Mouse (Mus musculus): Measurements from ENCODE around the gene Kmt2e.

The Kmt2e gene

GRCm38 (mm10) chr5:23431948-23432707 is 2.1 kb upstream of the Kmt2e start:
- 1% methylated on average over 10 of the region's 10 CpGs for WGBS

GRCm38 (mm10) chr5:23432708-23433645 is 1.3 kb upstream of the Kmt2e start:
- WGBS, result under 1% methylated on average over 61 of the region's 61 CpGs

GRCm38 (mm10) chr5:23434598-23435481 is 599 bp downstream of the Kmt2e start:
- WGBS, result 2% methylated on average over 46 of the region's 46 CpGs

DNA sequence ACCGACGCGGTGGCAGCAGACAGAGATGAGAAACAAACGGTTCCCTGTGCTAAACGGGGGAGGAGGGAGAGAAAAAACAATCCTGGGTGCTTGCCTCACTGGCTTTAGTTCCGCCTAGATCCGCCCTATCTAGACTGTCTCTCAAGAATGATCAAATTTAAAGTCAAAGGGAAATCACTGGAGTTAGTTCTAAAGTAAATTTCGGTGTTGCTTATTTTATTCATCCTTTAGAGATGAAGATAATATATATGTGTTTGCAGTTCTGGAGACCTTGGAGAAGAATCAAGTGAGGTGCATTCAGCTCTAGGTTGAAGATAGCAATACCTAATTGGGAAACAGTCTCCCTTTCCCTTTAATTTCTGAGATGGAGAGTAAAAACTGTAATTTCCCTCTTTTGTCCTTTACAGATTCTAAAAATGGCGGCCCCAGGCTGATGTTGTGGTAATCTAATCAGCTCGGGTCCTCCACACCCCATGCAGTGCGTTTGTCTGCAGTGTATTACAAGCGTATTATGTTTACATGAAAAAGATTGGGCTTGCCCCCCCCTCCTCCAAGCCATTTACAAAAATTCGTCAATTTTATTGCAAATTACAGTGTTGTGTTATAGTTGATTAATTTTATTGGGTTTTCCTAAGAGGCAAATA is 1.4 kb downstream of the Kmt2e start:
- WGBS, result under 1% methylated on average over 13 of the region's 13 CpGs

GRCm38 (mm10) chr5:23436735-23437134 is 2.5 kb downstream of the Kmt2e start:
- WGBS, result 6% methylated on average over 2 of the region's 2 CpGs

DNA sequence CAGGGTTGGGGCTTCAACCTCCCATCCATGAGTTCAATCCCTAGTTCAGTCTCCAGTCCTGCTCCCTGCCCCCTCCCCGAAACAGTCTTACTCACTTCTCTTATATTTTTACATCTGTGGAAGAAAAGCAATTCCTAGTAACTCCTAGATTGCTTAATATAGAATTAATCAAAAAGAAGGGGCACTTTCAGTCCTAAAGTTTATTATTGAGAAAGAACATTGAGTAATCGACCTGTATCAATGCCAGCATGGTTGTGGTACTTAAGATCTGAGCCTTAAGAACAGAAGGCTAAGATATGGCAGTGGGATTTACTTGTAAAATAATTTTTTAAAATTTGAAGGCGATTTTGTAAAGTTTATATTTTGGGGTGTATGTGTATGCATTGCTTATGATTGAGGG is 5.6 kb downstream of the Kmt2e start:
- 72% methylated on average over 3 of the region's 3 CpGs for WGBS

- WGBS, result 69% methylated on average over 1 of the region's 1 CpGs
Observed at GRCm38 (mm10) chr5:23441916-23442315, 7.7 kb downstream of the Kmt2e start.

DNA sequence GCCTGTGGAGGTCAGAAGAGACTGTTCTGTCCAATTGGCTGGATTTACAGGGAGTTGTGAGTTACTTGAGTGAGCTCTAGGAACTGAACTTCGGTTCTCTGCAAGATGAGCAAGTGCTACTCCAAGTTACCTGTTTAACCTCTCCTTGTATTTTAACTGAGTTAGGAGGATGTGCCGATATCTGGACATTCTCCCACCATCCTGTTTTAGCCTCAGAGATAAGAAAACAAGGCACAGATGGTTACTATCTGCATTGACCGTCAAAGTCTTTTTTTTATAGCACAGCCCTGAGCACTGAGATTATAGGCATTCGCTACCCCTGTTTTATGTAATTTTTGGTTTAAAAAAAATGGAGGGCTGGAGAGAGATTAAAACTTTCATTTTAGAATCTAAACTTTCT is 10.2 kb downstream of the Kmt2e start:
- WGBS, result 37% methylated on average over 4 of the region's 4 CpGs

- WGBS, result 68% methylated on average over 2 of the region's 2 CpGs
Observed at GRCm38 (mm10) chr5:23453561-23453960, 19.3 kb downstream of the Kmt2e start.

GRCm38 (mm10) chr5:23461688-23462087 is 27.4 kb downstream of the Kmt2e start:
- WGBS, result 3% methylated on average over 2 of the region's 2 CpGs

DNA sequence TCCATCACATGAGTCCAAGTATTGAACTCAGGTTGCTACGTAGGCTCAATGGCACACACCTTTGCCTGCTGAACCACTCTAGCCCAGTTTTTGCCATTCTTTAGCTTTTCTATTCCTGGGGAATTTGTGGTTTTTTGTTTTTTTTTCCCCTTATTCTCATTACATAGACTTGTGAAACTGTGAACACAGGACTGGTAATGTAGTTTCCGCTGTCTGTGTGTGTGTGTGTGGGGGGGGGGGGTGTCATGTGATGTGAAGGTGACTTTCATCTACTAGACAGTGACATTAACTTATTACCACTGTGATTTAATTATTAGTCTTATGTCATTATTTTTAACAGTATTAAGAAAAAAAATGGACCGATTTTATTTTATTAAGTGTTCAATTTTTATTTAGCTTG is 30.0 kb downstream of the Kmt2e start:
- WGBS, result 83% methylated on average over 3 of the region's 3 CpGs

DNA sequence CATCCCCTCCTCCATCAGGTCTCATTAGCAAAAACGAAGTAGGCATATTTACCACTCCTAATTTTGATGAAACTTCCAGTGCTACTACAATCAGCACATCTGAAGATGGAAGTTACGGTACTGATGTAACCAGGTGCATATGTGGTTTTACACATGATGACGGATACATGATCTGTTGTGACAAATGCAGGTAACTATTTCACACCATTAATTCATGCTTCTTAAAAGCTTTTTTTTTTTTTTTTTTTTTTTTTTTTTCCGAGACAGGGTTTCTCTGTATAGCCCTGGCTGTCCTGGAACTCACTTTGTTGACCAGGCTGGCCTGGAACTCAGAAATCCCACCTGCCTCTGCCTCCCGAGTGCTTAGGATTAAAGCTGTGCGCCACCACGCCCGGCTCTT is 30.5 kb downstream of the Kmt2e start:
- WGBS, result 81% methylated on average over 8 of the region's 8 CpGs

GRCm38 (mm10) chr5:23466546-23466945 is 32.3 kb downstream of the Kmt2e start:
- WGBS, result 72% methylated on average over 4 of the region's 4 CpGs

DNA sequence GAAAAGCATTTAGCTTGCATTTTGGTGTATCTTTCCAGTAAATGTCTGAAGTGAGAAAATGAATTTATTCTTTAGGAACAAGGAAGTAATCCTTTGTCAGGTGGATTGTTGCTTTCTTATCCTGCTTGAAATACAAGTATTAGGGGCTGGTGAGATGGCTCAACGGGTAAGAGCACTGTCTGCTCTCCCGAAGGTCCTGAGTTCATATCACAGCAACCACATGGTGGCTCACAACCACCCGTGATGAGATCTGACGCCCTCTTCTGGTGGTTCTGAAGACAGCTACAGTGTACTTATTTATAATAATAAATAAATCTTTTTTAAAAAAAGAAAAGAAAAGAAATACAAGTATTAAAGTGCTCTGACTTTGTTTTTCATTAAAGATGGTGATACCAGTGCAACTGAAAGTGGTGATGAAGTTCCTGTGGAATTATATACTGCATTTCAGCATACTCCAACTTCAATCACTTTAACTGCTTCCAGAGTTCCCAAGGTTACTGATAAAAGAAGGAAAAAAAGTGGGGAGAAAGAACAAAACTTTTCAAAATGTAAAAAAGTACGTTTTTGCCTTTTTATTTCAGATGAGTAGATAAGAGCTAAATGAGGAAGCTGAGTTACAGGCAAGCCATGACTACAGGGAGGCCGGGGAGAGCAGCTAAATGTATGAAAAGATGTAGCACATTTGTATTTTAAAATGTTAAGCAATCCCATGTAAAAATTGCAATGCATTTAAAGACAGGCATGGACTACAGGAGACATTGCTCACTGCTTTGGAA is 39.0 kb downstream of the Kmt2e start:
- 61% methylated on average over 6 of the region's 6 CpGs for WGBS

DNA sequence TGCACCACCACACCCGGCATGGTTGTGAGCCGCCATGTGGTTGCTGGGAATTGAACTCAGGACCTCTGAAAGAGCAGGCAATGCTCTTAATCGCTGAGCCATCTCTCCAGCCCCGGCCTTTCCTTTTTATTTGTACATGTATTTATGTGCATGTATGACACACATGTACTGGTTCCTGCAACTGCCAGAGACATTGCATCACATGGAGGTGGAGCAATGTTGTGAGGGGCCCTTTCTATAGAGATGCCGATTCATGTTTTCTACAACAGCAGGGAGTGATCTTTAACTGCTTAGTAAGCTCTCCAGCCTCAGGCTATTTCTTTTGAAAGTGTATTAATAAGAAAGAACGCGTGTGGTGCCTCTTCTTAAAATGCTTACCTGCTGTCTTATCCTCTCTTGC is 49.6 kb downstream of the Kmt2e start:
- WGBS, result 84% methylated on average over 7 of the region's 7 CpGs

DNA sequence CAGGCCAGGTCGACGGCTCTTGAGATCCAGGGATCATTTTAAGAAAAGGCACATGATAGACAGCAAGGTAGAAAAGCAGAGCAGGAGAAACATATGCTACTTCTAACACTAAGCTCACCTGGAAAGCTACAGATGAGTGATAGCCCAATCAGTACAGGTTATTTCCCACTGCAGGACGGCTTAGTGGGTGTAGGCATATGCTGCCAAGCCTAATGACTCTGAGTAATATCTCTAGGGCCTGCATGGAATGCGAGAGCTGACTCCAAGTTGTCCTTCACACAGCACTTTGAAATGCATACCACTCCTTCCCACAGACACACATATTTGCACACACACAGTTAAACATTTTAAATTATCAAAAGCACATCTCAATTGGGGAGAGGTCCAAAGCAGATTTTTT is 55.0 kb downstream of the Kmt2e start:
- WGBS, result 59% methylated on average over 4 of the region's 4 CpGs

- WGBS, result 41% methylated on average over 2 of the region's 2 CpGs
Observed at GRCm38 (mm10) chr5:23490797-23491196, 56.6 kb downstream of the Kmt2e start.

- 41% methylated on average over 3 of the region's 3 CpGs for WGBS
Observed at GRCm38 (mm10) chr5:23496396-23496795, 62.2 kb downstream of the Kmt2e start.

DNA sequence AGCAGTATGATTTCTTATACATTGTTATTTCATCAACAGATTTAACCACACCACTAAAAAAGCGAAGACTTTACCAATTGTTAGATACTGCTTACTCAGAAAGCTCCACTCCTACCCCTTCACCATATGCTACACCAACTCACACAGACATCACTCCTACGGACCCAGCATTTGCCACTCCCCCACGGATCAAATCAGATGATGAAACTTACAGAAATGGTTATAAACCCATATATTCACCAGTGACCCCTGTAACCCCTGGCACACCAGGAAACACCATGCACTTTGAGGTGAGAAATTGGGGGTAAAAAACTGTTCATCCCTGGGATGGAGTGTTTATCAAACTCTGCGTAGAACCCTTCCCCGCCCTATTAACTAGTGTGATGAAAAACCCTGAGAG is 62.7 kb downstream of the Kmt2e start:
- 52% methylated on average over 5 of the region's 5 CpGs for WGBS

DNA sequence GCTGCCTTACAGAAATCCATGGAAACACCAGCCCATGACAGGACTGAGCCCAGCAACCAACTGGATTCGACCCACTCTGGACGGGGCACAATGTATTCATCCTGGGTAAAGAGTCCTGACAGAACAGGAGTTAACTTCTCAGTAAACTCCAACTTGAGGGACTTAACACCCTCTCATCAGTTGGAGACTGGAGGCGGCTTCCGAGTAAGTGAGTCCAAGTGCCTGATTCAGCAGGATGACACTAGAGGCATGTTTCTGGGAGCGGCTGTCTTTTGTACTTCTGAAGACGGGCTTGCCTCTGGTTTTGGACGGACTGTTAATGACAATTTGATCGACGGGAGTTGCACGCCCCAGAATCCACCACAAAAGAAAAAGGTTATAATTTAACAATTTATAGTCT is 63.7 kb downstream of the Kmt2e start:
- WGBS, result 44% methylated on average over 10 of the region's 10 CpGs

DNA sequence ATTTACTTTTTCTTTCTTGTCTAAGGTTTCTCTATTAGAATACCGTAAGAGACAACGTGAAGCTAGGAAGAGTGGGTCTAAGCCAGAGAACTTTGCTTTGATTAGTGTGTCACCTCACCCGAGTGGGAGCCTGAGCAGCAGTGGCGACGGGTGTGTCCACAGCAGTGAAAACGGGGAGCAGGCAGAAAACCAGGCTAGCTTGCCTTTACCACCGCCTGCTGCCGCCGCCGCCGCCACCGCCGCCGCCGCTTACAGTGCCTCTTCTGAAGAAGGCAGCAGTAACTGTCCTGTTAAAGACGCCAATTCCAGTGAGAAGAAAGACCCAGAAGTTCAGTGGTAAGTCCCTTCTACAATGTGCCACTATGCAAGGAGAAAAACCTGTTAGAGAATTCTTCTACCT is 65.0 kb downstream of the Kmt2e start:
- 75% methylated on average over 16 of the region's 16 CpGs for WGBS
